Mouse (Mus musculus) spleen, embryonic (tissue): ENCODE results near the gene 4930519G04Rik.
"Not testable (repeated sequence)": the region's sequence is repeated elsewhere in the genome, so short reads cannot be mapped to it uniquely, and the experiment has no call there.

Source experiments
- CTCF ChIA-PET: fragments of 350-600 bp; sonication (Branson Sonifier 250); formaldehyde crosslinking; loops from one replicate; lab custom pipeline; 2022; lab: Charles Lee

The 4930519G04Rik gene

DNA sequence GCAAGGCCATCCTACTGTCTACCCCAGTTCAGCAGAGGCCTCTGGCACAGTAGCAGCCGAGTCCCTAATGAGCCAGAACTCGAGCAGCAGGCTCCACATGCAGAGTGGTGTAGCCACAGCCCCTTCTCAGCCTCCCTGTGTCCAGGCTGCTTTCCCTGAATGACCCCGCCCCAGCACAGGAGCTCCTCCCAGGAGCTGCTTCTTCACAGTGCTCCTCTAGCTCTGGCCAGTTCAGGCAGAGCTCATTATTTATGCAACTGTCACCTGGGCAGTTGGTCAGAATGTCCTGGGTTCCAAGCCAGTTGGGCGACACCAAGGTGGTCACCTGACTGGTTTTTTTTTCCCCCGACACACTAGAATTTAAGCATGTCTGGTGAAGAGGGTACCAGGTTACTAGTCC, at the start of gene 4930519G04Rik:
Gene 4930519G04Rik (plus strand): TSS at position 301 of the 400 bp plus-strand sequence.
- CTCF ChIA-PET, result not testable (repeated sequence)

DNA sequence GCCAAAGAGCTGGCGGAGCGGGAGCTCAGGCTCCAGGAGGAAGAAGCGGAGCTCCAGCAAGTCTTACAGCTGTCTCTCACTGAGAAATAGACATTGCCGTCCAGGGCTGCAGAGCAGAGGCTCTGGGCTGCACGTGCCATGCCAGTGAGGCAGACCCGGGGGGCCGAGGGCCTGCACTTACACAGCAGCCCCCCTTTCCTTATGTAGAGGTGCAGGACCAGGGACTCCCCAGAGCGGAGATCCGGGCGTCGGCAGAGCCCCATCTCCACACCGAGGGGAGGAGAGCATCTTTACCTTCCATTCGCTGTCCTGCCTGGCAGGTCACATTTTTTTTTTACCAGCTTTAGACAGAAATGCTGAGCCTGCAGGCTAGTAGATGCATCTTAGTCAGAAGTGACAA, 49.1 kb upstream of the 4930519G04Rik start:
- CTCF ChIA-PET, result interaction anchor here (0.6 to 0.7 kb wide), 3 partner anchors 40 to 893 kb away, joined by 4 to 20 read pairs (median 11); no protein-coding TSS in a partner anchor

DNA sequence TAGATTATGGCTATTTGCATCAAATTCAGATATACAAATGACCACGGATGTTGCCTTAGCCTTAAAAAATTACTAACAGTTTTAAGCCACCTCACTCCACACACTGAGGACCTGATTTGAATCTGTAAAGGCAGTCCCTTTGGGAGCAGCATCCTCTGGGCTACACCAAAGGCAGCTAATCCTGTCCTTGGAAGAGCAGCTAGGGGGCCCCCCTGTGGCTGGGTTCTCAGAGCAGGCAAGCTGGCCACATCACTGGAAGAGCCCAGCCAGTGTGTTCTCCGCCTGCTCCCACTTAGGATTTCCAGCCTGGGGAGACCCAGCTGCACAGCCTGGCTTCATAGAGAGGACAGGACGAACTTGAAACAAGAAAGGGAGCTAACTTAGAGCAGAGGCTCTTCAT, 48.5 kb upstream of the 4930519G04Rik start:
- CTCF ChIA-PET, result interaction anchor here (0.7 kb wide), 1 partner anchor 41 kb away, joined by 4 read pairs; no protein-coding TSS in a partner anchor

DNA sequence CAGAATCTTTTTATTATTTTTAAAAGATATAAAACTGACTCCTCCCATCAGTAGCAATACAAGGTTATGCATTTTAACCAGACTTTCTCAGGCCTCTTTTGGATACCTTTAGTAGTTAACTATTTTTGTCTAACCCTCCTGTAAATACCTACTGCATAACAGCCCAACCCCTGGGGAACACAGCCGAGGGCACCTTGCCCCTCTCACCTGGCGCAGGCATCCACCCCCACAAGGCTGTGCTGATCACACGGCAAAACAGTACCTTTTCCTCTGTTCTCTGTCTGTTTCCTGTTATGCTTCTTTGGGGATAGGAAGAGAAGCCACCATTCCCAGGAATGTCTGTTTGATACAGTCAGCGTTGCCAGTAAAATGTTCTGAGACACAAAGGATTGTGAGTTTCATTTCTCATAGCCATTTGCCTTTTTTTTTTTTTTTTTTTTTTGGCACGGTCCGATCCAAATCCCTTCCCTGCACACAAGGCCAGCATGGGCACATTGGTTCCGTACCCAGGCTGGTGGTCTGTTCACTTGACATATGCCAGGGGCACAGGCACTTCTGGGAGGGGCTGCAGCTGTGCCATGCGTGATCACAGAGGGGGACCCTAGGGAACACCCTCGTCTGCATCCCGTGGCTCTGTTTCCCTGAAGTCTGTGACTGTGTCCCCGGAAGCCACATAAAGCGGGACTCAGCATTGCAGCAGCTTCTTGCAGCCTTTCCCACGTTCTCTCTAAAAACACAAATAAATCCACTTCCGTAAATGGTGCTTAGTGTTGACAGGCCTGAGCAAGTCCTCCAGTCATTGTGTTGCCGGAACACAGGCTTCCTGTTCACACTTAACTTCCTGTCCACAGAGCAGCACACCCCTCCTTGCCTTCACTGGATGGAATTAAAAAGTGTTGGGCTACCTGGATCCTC, 47.8 kb upstream of the 4930519G04Rik start:
- CTCF ChIA-PET, result no interaction called here

DNA sequence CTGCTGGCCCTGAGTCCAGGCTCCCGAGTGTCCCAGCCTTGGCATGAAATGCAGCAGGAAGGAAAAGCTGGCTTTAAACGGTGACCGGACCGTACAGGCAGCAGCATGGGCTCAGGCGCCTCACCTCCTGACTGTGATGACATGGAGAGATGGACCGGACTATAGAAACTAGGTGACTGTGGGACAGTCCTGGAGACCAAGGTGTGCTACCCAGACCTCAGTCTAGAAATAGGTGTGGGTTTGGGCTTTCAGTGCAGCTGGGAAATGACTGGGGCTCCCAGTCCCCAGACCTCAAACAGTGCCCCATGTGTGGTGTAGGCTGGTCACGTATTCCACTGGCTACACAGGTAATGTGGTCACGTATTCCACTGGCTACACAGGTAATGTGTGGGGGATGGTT, 46.8 kb upstream of the 4930519G04Rik start:
- CTCF ChIA-PET, result no interaction called here

DNA sequence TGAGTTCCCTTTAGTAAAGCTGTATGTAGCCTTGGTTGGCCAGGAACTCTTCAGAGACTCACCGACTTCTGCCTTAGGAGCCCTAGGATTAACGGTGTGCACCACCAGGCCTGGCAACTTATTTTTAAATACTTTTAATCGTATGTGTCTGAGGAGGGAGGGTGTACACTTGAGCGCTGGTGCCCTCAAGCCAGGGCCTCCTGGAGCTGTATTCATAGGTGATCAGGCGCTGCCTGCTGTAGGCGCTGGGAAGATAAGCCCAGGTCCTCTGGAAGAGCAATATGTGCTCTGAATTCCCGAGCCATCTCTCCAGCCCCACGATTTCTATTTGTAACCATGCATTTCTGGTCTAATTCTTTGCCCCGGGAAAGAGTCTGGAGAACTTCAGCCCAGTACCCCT, 46.4 kb upstream of the 4930519G04Rik start:
- CTCF ChIA-PET, result no interaction called here

DNA sequence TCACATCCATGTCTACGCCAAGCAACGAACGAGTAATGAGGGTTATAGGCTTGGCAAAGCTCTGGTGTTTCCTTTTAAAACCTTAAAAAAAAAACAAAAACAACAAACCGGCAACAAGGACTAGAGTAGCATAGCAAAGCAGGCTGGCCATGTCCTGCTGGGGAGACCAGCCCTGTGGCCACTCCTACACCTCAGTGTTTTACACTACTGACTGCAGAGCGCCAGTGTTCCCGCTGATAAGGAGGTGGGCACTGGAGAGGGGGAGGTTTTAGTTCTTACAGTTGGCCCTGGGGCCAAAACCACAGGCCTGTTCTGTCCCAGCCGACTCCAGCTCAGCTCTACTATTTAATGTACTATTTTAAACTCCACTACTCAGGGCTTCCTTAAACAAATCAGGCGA, 46.0 kb upstream of the 4930519G04Rik start:
- CTCF ChIA-PET, result no interaction called here

DNA sequence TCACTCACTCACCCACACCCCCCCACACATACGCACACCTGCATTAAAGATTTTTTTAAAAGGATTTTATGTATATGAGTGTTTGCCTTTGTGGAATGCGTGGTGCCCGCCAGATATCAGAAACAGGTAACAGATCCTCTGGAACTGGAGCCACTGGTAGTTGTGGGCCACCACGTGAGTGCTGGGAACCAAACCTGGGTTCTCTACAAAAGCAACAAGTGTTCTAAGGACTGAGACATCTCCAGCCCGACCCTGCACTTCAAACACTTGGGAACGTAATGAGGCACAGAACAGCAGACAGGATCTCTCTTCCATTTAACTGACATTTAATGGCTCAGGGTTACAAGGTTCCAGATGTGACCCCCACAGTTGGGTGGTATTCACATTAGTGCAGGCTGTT, 45.6 kb upstream of the 4930519G04Rik start:
- CTCF ChIA-PET, result no interaction called here

DNA sequence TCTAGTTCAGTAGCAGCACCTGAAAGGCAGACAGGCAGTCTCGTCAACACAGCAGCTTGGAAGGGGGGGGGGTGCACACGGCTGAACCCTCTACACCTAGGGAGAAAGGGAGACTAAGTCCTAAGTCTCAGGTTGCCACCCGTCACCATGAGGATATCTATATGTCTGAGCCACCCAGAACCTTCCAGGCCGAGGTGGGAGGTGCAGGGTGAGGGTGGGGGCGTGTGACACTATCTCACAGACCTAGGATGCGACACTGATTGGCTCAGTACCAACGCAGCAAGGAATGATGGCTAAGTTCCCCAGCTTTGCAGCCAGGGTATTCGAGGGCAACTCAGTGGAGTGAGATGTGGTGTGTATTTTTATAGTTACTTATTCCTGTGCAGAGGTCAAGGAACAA, 45.1 kb upstream of the 4930519G04Rik start:
- CTCF ChIA-PET, result no interaction called here

DNA sequence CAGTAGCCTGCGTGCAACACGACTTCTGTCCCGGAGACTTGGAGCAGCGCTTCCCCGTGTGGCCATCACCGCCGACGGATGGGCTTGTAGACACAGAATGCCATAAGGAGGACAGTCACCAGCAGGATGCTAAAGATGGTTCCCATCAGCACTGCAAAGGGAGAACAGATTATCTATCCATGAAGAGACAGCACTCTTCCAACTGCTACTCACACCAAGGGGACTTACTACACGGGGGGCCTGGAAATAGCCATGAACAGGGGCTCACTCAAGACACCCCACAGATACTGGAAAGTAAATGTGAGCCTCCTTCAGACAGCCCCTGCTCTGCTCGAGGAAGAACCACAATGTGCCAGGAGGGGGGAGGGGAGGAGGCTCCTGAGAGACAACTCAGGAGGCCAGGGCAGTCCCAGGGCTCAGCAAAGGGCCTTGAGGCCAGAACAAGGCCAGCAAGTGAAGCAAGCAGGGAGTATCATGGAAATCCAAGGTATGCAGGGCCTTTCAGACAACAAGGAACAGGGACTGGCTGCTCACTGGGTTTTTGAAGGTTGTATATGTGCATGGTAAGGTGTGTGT, 44.2 kb upstream of the 4930519G04Rik start:
- CTCF ChIA-PET, result no interaction called here

DNA sequence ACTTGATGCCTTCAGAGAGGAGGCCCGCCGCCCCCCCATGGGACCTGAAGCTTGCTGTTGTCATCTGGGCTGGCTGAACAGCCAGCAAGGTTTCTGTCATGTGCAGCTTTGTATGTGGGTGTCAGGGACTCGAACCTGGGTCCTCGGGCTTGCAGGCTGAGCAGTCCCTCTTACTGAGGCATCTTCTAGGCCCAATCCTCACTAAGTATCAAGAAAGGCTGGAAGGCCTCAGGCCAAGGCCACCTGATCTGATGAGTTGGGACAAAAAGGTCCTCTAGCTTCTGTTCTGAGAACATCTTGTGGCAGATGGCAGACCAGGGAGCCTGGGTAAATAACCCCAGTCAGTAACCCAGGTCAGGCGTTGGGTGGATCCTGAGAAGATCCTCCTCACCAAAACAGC, 43.6 kb upstream of the 4930519G04Rik start:
- CTCF ChIA-PET, result no interaction called here

DNA sequence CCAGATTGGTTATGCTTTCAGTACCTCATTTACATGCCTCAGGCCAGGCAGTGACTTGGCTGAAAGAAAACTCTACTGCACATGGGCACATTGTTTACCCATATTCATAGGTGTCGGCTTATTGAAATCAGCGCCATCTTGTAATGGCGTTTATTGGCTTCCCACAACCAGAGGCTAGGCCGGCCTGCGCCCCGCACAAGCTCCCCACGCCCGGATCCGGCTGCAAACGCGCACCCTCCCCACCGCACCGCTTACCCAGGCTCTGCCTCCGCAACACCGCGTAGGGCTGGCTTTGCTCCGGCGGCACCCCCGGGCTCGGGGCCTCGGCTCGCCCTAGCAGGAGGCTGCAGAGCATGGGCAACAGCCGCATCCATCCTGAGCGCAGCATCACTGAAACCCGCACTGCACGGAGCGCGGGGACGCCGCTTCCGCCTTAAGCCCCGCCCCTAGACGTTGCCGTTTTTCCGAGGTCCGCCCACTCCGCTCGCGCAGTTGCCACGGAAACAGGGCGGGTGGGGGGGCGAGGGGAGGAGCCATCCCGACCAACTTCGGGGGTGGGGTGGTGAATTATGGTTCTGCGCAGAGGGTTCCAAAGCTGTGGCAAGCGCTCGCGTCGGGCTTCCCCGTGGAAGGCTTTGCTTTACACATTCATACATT, 39.8 kb upstream of the 4930519G04Rik start:
- CTCF ChIA-PET, result interaction anchor here (0.6 kb wide), 1 partner anchor 124 kb away, joined by 6 read pairs; no protein-coding TSS in a partner anchor

DNA sequence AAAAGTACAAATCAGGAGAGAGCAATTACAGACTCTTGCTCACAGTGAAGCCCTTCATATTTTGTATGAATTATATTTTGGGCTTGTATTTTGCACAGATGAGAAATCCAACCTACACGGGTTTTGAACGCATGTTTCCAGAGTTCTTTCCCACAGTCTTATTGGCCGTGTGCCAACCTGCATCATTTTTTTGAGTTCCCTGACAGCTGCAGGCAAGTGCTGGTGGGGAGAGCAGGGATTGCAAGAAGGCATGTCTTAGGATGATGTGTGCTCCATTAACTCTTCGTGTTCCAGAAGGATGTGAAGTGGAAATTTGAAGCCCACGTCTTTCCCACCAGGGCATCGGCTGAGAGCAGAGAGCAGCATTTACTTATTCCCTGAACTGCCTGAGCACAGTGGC, 36.9 kb upstream of the 4930519G04Rik start:
- CTCF ChIA-PET, result no interaction called here

DNA sequence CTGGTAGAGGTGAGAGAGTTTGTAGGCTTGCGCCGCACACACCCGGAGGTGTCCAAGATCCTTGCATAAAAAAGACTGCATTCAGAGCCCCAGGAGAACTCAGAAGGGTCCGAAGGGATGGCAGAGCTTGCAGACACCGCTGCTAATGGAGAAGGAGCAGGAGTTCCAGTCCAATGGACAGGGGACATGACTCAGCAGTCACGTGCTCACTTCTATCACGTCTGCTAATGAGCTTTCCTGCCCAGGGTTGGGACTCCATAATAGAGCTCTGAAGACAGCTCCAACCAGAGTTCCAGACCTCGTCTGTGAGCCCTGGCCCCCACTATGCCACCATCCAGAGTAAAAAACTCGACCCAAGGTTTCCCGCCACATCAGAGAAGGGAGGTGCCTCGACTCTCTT, 35.3 kb upstream of the 4930519G04Rik start:
- CTCF ChIA-PET, result no interaction called here

DNA sequence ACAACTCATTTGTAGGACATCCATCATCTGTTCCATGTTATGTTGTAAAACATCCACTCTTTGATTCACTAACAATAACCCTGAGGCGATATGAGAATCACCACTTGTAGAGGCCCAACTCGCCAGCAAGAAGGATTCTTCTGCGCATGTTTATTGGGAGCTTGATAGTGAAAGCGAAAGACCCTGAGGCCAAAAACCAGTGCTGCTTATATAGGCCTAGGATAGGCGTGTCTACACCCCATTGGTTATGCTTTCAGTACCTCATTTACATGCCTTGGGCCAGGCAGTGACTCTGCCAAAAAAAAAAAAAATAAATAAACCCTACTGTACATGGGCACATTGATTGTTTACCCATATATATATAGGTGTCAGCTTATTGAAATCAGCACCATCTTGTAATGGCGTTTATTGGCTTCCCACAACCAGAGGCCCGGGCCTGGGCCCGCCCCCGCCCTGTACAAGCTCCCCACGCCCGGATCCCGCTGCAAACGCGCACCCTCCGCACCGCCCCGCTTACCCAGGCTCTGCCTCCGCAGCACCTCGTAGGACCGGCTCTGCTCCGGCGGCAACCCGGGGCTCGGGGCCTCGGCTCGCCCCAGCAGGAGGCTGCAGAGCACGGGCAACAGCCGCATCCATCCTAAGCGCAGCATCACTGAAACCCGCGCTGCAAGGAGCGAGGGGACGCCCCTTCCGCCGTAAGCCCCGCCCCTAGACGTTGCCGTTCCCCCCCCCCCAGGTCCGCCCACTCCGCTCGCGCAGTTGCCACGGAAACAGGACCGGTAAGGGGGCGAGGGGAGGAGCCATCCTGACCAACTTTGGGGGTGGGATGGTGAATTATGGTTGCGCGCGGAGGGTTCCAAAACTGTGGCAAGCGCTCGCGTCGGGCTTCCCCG, 30.4 kb upstream of the 4930519G04Rik start, which contains the start of gene 1500011B03Rik:
Gene 1500011B03Rik (minus strand): TSS at position 673 of the 893 bp plus-strand sequence.
- CTCF ChIA-PET, result no interaction called here

DNA sequence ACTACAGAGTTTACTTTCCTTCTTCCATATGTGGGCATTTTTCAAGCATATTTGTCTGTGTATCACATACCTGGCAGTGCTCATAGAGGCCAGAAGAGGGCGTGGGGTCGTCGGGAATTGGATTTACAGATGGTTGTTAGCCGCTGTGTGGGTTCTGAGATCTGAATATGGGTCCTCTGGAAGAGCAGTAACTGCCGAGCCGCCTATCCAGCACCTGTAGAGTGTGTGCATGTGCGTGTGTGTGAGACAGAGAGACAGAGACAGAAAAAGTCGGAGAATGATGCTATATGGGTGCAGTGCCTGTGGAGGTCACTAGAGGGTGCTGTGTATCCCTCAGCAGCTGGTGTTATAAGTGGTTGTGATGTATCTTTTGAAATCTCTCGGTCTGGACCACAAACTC, 29.3 kb upstream of the 4930519G04Rik start:
- CTCF ChIA-PET, result interaction anchor here (1.0 kb wide), 1 partner anchor 43 kb away, joined by 6 read pairs; no protein-coding TSS in a partner anchor

DNA sequence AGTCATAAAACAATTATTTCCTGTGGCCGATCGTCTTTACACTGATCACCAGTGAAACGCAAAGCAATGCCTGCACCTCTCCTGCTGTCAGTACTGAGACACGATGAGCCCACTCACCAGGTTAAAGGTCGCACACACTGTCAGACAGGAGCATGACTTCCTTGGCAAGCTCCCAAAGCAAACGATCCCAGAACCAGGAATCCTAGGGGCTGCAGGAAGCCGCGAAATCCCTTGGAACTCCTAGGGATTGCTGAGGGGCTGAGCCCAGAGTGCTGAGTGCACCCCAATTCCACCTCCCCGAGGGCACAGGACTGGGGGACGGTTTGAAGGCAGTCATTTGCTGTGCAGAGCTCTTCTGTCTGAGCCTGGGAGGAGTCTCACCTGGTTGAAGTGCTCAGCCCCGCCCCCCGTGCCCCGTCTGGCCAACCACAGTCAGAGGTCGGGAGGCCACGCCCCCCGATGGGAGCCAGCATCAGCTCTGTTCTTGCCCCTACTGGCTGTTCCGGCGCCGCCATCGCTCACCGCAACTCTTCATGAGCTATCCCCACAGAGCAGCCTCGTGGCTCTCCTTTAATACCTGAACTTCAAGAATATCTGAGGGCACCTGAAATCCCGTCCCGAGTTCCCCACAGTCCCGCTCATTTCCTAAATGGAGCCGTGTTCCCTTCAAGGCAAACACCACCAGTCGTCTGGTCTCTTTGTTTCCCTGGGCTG, 27.3 kb upstream of the 4930519G04Rik start:
- CTCF ChIA-PET, result interaction anchor here (0.7 kb wide), 1 partner anchor 778 kb away, joined by 3 read pairs; no protein-coding TSS in a partner anchor

DNA sequence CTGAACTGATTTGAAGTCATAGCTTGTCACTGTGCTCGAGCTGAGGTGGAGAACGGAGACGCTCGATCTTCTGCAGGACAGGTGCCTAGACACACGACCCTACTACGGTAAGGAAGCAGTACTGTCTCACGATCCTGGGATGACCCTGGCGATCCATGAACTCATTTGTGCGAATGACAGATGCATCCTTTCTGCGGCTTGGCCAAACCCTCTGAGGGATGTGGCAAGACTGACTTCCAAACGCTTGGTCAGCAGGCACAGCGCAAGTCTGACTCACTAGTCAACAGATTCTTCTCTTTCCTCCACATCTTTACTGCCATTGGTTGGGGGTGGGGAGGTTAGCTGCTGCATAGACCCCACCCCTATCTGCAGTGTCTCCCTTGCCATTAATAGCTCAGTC, 26.0 kb upstream of the 4930519G04Rik start:
- CTCF ChIA-PET, result interaction anchor here (0.7 kb wide), 1 partner anchor 209 kb away, joined by 3 read pairs; no protein-coding TSS in a partner anchor

DNA sequence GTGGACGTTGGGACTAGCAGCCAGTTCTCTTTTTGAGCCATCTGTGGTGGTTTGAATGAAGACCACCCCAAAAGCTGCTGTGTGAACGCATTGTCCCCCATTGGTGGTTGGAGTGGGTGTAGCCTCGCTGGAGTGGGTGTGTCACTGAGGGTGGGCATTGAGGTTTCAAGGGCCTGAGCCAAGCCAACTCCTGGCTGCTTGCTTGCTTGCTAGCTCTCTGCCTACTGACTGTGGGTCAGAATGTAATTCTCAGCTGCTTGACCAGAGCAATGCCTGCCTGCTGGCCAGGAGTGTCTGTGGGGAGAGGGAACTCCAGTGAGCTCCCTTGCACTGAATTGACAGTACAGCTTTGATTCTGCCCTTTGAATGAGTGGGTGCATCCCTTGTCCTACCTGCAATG, 23.7 kb upstream of the 4930519G04Rik start:
- CTCF ChIA-PET, result no interaction called here

DNA sequence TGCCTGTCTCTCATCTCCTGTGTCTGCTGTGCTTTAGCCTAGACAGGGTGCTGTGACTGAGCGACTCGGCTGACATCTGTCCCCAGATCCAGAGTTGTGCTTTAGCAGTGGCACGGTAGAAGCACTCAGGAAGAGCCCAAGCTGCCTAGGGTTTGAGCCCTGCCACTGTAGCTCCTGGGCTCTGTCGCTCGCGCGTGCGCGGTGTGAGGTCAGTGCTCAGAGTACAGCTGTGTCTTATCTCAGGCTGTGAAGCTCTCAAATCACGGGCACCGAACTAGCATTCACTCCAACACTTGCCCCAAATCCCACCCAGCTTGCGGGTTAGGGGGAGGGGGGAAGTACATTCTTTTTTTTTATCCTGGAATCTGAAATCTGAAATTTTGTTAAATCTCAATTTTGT, 16.6 kb upstream of the 4930519G04Rik start:
- CTCF ChIA-PET, result interaction anchor here (0.6 kb wide), 1 partner anchor 53 kb away, joined by 5 read pairs; no protein-coding TSS in a partner anchor
